Mouse (Mus musculus): Measurements from ENCODE around the gene Usp30.

DNA sequence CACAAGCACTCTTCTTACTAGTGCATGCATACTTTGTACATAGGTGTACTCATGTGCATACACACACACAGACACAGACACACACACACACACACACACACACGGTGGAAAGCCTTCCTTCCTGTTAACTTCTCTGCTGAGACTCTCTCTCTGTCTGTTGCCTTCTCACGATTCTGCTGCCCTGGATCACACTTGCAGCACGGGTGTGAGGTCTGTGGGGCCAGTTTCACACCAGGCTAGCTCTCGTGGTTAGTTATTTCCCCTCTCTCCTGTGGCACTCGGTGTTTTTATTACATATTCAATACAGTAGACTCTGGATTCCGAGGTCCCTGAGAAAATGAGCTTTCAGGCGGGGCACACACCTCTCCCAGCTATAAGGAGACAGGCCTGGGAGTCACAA, 51.3 kb downstream of the Usp30 start:
- no peak for TF ChIP-seq CTCF (IDR thresholded peaks at IDR 0.05; ENCODE audit: low read depth, low read length)
- TF ChIP-seq POLR2A (IDR thresholded peaks at IDR 0.05; ENCODE audit: borderline replicate concordance, low read depth, low read length), result no peak

Data from bone marrow macrophage, adult 2 months (primary cell).